Mouse (Mus musculus) lung, postnatal 0 days (tissue): ENCODE results near the gene Car8.
A peak's percentile ranks its signal among the peaks of the same experiment; 100 is the strongest.

Experiments used
- CTCF ChIP-seq: IDR thresholded peaks from 2 replicates; pipeline ENCODE4 v1.5.1; 2016; ENCODE audit warnings: antibody characterized with exemption, mild to moderate bottlenecking
- EP300 ChIP-seq: IDR thresholded peaks from 2 replicates; pipeline ENCODE4 v1.6.1; 2016; ENCODE audit warnings: antibody characterized with exemption, mild to moderate bottlenecking, control low read depth

GRCm38 (mm10) chr4:8180576-8180975 lies 58.3 kb downstream of the Car8 start:
- TF ChIP-seq EP300 (peak; percentile 45; the same call in 1 of the 2 replicates), CTCF (no peak)
